Mouse (Mus musculus) spleen, adult 2 months (tissue): ENCODE measurements around the gene Msantd2.

Experiments
- CTCF ChIP-seq: fragments of 200-500 bp; IDR thresholded peaks from 2 replicates; pipeline ENCODE4 v1.5.1; 2011; ENCODE audit warnings: mild to moderate bottlenecking, inconsistent platforms; ENCODE audit not compliant: insufficient read depth, insufficient read length, insufficient replicate concordance; ENCODE audit errors: extremely low read depth
- POLR2A ChIP-seq: fragments of 200-500 bp; IDR thresholded peaks from 2 replicates; pipeline ENCODE4 v1.6.1; 2011; ENCODE audit warnings: low read depth, low read length, inconsistent platforms

- no peak for TF ChIP-seq POLR2A
- no peak for TF ChIP-seq CTCF
Observed at GRCm38 (mm10) chr9:37454011-37454492, 35.1 kb upstream of the Msantd2 start.
